In the genomic region with DNA sequence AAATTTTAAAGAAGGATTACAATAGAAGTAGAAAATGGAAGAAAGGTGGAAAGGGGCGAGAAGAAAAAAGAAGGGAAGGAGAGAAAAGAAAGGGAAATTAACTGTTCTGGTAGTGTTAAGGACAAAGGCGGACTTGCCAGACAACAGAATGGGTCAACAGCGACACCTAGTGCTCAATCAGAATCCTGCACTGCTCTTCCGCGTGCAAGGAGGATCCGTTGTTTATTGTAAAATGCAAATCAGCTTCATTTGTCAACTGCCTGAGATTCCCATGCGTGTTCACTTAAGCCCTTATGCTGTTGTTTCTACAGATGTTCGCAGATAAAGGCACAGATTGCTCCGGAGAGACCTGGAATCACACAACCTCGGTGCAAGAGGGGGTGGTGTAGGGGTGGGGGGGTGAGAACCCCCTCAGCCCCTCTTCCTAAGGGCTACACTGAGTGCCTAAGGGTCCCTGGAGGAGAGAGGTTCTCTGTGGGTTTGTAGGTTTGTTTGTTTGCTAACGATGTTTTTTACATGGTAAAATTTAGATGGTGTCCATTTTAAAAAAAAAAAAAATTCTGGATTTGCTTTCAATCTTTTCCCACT, we compare ENCODE assay signal across 8 mouse cellular contexts.
DNase-seq lines count a peak whose midpoint lies in the region; TF ChIP-seq lines count a peak whose summit lies in the region.

No protein-coding gene starts in this region.

- no peaks in the 10 kb centered on the region for H3K36me3 ChIP-seq in embryonic facial prominence, embryonic 10.5 days (replicated peaks)

- H3K4me3 ChIP-seq in embryonic facial prominence, embryonic 10.5 days, result peak overlapping the region; percentile 49
- peak overlapping the region; percentile 30 for H3K4me3 ChIP-seq in layer of hippocampus, adult 2 months

- H3K27ac ChIP-seq in embryonic facial prominence, embryonic 10.5 days (replicated peaks), result peak overlapping the region; percentile 82
- no peak overlapping the region for H3K27ac ChIP-seq in layer of hippocampus, adult 2 months

- peak; percentile 92 for TF ChIP-seq CTCF in layer of hippocampus, adult 2 months (conservative IDR thresholded peaks at IDR 0.05)

- H3K9me3 ChIP-seq in embryonic facial prominence, embryonic 10.5 days, result no peaks in the 10 kb centered on the region

- DNase-seq in heart, adult 18-20 months, result peak; percentile 17 to 69
- DNase-seq in heart, adult 9 months (ENCODE audit: low spot score in 2 of 2), result no peak
- DNase-seq in adrenal gland, adult 2 months, result peak; percentile 24
- peak; percentile 78 for DNase-seq in embryonic facial prominence, embryonic 10.5 days (ENCODE audit: low spot score)
- DNase-seq in heart, postnatal 36 days, result peak; percentile 28 to 41
- peak; percentile 25 to 59 for DNase-seq in layer of hippocampus, adult 2 months (ENCODE audit: low spot score in 2 of 2)
- peak; percentile 59 for DNase-seq in lung, postnatal 14 days
- DNase-seq in retina, postnatal 7 days (ENCODE audit: low read depth, low spot score), result peak; percentile 56

- intact Hi-C loops in heart, postnatal 36 days (cut with DNase I), result loop anchor here (5.0 kb wide), 1 partner anchor 855 kb away; no protein-coding TSS in a partner anchor

- H3K4me1 ChIP-seq in embryonic facial prominence, embryonic 10.5 days, result 0 out of 2 replicates have a peak, but pooled peaks cover 2% of the 10 kb centered on the region

- WGBS in embryonic facial prominence, embryonic 10.5 days, result 5% methylated on average over 11 of the region's 11 CpGs

- no peaks in the 10 kb centered on the region for H3K27me3 ChIP-seq in embryonic facial prominence, embryonic 10.5 days (replicated peaks; ENCODE audit: low read depth, poor library complexity, severe bottlenecking)

Comparison
In these comparisons a context has a peak if more than half of its experiments do, and no peak if none do; other contexts are left out.
1. DNase-seq: peak in heart, adult 18-20 months (2 of 2), adrenal gland, adult 2 months (single experiment), embryonic facial prominence, embryonic 10.5 days (single experiment), heart, postnatal 36 days (2 of 2), layer of hippocampus, adult 2 months (2 of 2), lung, postnatal 14 days (single experiment) and retina, postnatal 7 days (single experiment); none in heart, adult 9 months (0 of 2).